Mouse (Mus musculus): ENCODE data around the gene Sh2d2a. TPM values are rescaled to one million over a fixed set of nuclear protein-coding genes. Genes with fewer than 3 reads are reported as not detected.

Sh2d2a gene
- polyA plus RNA-seq, 1 experiment: 0.01 TPM

DNA sequence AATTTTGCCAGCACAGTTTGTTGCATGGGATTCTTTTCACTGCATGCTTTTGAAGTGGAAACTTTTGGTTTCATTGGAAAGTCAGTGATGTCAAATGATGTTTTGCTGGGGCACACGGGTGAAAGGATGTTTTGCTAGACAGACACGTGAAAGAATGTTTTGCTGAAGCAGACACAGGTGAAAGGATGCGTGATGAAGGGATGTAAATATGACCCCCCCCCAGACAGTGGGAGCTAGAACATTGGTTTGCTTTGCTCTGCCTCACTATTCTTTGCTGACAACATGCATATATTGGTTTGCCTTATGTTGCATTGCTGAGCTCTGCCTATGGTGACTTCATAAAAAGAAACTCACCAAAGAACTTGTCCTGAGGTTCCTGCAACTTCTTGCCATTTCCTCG lies 1.6 kb upstream of the Sh2d2a start:
- Histone ChIP-seq H3K27me3 (ENCODE audit: control insufficient read depth, insufficient read depth, insufficient read length) (peaks cover 13% of the 10 kb centered on the region), H3K36me3 (ENCODE audit: control insufficient read depth, insufficient read depth) (no peaks in the 10 kb centered on the region), H3K4me3 (ENCODE audit: insufficient read depth, poor library complexity, severe bottlenecking) (no peak overlapping the region), H3K79me2 (ENCODE audit: control insufficient read depth, insufficient read depth) (no peaks in the 10 kb centered on the region), H3ac (ENCODE audit: control insufficient read depth, insufficient read length, low read depth) (no peak overlapping the region), H3K79me3 (ENCODE audit: low read depth) (no peaks in the 10 kb centered on the region)
- no peak for TF ChIP-seq USF1 (IDR thresholded peaks at IDR 0.05; ENCODE audit: low read depth)
- no peak for TF ChIP-seq CEBPB (IDR thresholded peaks at IDR 0.05; ENCODE audit: low read depth)
- TF ChIP-seq FOSL1 (IDR thresholded peaks at IDR 0.05; ENCODE audit: insufficient read depth, low read length, poor library complexity, severe bottlenecking): no peak
- TF ChIP-seq MAX (IDR thresholded peaks at IDR 0.05): no peak
- TF ChIP-seq MYOG (IDR thresholded peaks at IDR 0.05; ENCODE audit: control insufficient read depth, extremely low read depth, insufficient read length): no peak
- no peak for TF ChIP-seq CTCF (IDR thresholded peaks at IDR 0.05; ENCODE audit: control insufficient read depth, insufficient read depth, insufficient read length)
- TF ChIP-seq MYOD1 (IDR thresholded peaks at IDR 0.05; ENCODE audit: control insufficient read depth, insufficient read length, low read depth): no peak

- H3K79me3 ChIP-seq (ENCODE audit: low read depth): no peaks in the 10 kb centered on the region
- no peaks in the 10 kb centered on the region for H3K79me2 ChIP-seq (ENCODE audit: control insufficient read depth, insufficient read depth)
- H3ac ChIP-seq (ENCODE audit: control insufficient read depth, insufficient read length, low read depth): no peak overlapping the region
- no peak overlapping the region for H3K4me3 ChIP-seq (ENCODE audit: insufficient read depth, poor library complexity, severe bottlenecking)
- H3K36me3 ChIP-seq (ENCODE audit: control insufficient read depth, insufficient read depth): no peaks in the 10 kb centered on the region
- peaks cover 11% of the 10 kb centered on the region for H3K27me3 ChIP-seq (ENCODE audit: control insufficient read depth, insufficient read depth, insufficient read length)
- TF ChIP-seq USF1 (IDR thresholded peaks at IDR 0.05; ENCODE audit: low read depth) (no peak), FOSL1 (IDR thresholded peaks at IDR 0.05; ENCODE audit: insufficient read depth, low read length, poor library complexity, severe bottlenecking) (no peak), CTCF (IDR thresholded peaks at IDR 0.05; ENCODE audit: control insufficient read depth, insufficient read depth, insufficient read length) (no peak), MAX (IDR thresholded peaks at IDR 0.05) (no peak), MYOD1 (IDR thresholded peaks at IDR 0.05; ENCODE audit: control insufficient read depth, insufficient read length, low read depth) (no peak), MYOG (IDR thresholded peaks at IDR 0.05; ENCODE audit: control insufficient read depth, extremely low read depth, insufficient read length) (no peak), CEBPB (IDR thresholded peaks at IDR 0.05; ENCODE audit: low read depth) (no peak)
Observed at GRCm38 (mm10) chr3:87846186-87846585, 369 bp upstream of the Sh2d2a start.

- Histone ChIP-seq H3K36me3 (ENCODE audit: control insufficient read depth, insufficient read depth) (no peaks in the 10 kb centered on the region), H3K4me3 (ENCODE audit: insufficient read depth, poor library complexity, severe bottlenecking) (no peak overlapping the region), H3ac (ENCODE audit: control insufficient read depth, insufficient read length, low read depth) (no peak overlapping the region), H3K79me3 (ENCODE audit: low read depth) (no peaks in the 10 kb centered on the region), H3K27me3 (ENCODE audit: control insufficient read depth, insufficient read depth, insufficient read length) (peaks cover 11% of the 10 kb centered on the region), H3K79me2 (ENCODE audit: control insufficient read depth, insufficient read depth) (no peaks in the 10 kb centered on the region)
- TF ChIP-seq MAX (IDR thresholded peaks at IDR 0.05) (no peak), CTCF (IDR thresholded peaks at IDR 0.05; ENCODE audit: control insufficient read depth, insufficient read depth, insufficient read length) (no peak), FOSL1 (IDR thresholded peaks at IDR 0.05; ENCODE audit: insufficient read depth, low read length, poor library complexity, severe bottlenecking) (no peak), MYOD1 (IDR thresholded peaks at IDR 0.05; ENCODE audit: control insufficient read depth, insufficient read length, low read depth) (no peak), CEBPB (IDR thresholded peaks at IDR 0.05; ENCODE audit: low read depth) (no peak), USF1 (IDR thresholded peaks at IDR 0.05; ENCODE audit: low read depth) (no peak), MYOG (IDR thresholded peaks at IDR 0.05; ENCODE audit: control insufficient read depth, extremely low read depth, insufficient read length) (no peak)
Observed at GRCm38 (mm10) chr3:87847680-87848079, 1.1 kb downstream of the Sh2d2a start.

GRCm38 (mm10) chr3:87849117-87849516 lies 2.6 kb downstream of the Sh2d2a start:
- Histone ChIP-seq H3K27me3 (ENCODE audit: control insufficient read depth, insufficient read depth, insufficient read length) (peaks cover 11% of the 10 kb centered on the region), H3K4me3 (ENCODE audit: insufficient read depth, poor library complexity, severe bottlenecking) (no peak overlapping the region), H3ac (ENCODE audit: control insufficient read depth, insufficient read length, low read depth) (no peak overlapping the region), H3K79me2 (ENCODE audit: control insufficient read depth, insufficient read depth) (no peaks in the 10 kb centered on the region), H3K36me3 (ENCODE audit: control insufficient read depth, insufficient read depth) (no peaks in the 10 kb centered on the region), H3K79me3 (ENCODE audit: low read depth) (no peaks in the 10 kb centered on the region)
- no peak for TF ChIP-seq MAX (IDR thresholded peaks at IDR 0.05)
- no peak for TF ChIP-seq CTCF (IDR thresholded peaks at IDR 0.05; ENCODE audit: control insufficient read depth, insufficient read depth, insufficient read length)
- TF ChIP-seq FOSL1 (IDR thresholded peaks at IDR 0.05; ENCODE audit: insufficient read depth, low read length, poor library complexity, severe bottlenecking): no peak
- no peak for TF ChIP-seq MYOG (IDR thresholded peaks at IDR 0.05; ENCODE audit: control insufficient read depth, extremely low read depth, insufficient read length)
- no peak for TF ChIP-seq USF1 (IDR thresholded peaks at IDR 0.05; ENCODE audit: low read depth)
- TF ChIP-seq MYOD1 (IDR thresholded peaks at IDR 0.05; ENCODE audit: control insufficient read depth, insufficient read length, low read depth): no peak
- no peak for TF ChIP-seq CEBPB (IDR thresholded peaks at IDR 0.05; ENCODE audit: low read depth)

GRCm38 (mm10) chr3:87854795-87855568 lies 8.4 kb downstream of the Sh2d2a start:
- no peaks in the 10 kb centered on the region for H3K79me2 ChIP-seq (ENCODE audit: control insufficient read depth, insufficient read depth)
- no peak overlapping the region for H3K4me3 ChIP-seq (ENCODE audit: insufficient read depth, poor library complexity, severe bottlenecking)
- no peak overlapping the region for H3ac ChIP-seq (ENCODE audit: control insufficient read depth, insufficient read length, low read depth)
- no peaks in the 10 kb centered on the region for H3K79me3 ChIP-seq (ENCODE audit: low read depth)
- H3K27me3 ChIP-seq (ENCODE audit: control insufficient read depth, insufficient read depth, insufficient read length): peaks cover 2% of the 10 kb centered on the region
- no peak for TF ChIP-seq FOSL1 (IDR thresholded peaks at IDR 0.05; ENCODE audit: insufficient read depth, low read length, poor library complexity, severe bottlenecking)
- TF ChIP-seq USF1 (IDR thresholded peaks at IDR 0.05; ENCODE audit: low read depth): no peak
- no peak for TF ChIP-seq CEBPB (IDR thresholded peaks at IDR 0.05; ENCODE audit: low read depth)
- TF ChIP-seq MAX (IDR thresholded peaks at IDR 0.05): no peak
- H3K36me3 ChIP-seq (ENCODE audit: control insufficient read depth, insufficient read depth): peaks cover 24% of the 10 kb centered on the region
